Mouse (Mus musculus): ENCODE measurements around the gene AC134908.4. TPM values are rescaled to one million over a fixed set of nuclear protein-coding genes. Genes with fewer than 3 reads are reported as not detected.
A peak's percentile ranks its signal among the peaks of the same experiment; 100 is the strongest.

AC134908.4 gene
- total RNA-seq, 2 experiments from 2014 or later = not detected

- peak; percentile 72 for ATAC-seq (replicated peaks; ENCODE audit: low FRiP score, low TSS enrichment, poor library complexity, severe bottlenecking)
Measured at GRCm38 (mm10) chr17:25832436-25833290, 37.2 kb upstream of the AC134908.4 start.

DNA sequence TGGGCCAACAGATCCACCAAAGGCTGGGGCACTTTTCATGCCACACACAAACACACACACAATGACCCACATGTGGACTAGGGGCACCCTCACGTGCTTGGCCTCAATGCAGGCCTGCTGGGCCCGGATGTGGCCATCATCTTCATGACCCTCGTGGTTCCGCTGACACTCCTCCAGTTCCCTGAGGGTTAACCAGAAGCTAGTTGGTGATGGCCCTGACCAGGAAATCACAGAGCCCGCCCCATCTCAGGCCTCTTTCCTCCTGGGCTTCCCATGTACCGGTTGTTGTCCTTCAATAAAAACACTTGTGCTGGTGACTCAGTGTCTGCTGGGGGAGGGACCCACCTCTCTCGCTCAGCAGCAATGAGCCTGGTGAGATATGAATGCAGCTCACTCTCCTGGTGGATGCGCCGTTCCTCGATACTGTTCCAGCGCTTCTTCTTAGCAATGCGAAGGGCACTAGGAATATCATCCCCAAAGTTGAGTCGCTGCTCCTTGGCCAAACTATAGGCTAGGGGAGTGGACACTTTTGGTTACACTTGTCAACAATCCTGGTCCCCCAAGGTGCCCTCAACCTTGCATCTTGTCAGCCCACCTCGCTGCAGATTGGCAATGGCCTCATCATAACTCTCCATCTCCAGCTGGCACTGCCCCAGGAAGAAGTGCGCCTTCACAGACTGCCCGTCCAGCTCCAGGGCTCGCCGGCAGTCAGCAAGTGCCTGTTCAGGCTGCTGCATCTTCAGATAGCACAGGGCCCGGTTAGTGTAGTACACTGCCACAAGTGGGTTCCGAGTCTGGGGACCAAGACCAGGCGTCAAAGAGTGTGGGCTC, 36.2 kb upstream of the AC134908.4 start:
- no peak for ATAC-seq (replicated peaks; ENCODE audit: low FRiP score, low TSS enrichment, poor library complexity, severe bottlenecking)

DNA sequence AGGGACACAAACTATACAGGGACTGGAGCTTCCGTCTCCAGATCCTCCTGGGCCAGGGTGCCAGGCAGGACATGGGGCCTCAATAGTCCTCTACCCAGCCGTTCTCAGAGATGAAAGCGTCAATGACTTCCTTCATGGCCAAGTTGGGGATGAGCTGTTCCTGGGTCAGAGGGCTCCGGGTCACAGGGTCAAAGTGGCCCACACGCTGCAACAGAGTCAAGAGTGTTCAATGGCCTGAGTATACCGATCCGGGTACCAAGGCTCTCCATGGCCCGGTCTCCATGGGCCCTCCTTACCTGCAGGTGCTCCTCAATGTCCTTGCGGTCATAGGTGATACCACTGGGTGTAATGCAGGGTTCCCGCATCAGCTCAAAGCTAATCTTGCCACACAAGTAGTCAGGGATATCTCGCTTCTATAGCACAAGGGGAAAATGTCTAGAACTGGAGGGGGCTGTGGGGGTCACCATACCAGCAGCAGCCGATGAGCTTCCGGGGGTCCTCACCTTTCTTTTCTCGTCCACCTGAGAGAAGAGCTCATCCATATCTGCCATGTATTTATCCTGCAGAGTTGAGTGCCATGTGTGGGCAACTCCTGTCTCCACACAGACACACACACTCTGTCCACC, 35.5 kb upstream of the AC134908.4 start:
- ATAC-seq (replicated peaks; ENCODE audit: low FRiP score, low TSS enrichment, poor library complexity, severe bottlenecking) = no peak

DNA sequence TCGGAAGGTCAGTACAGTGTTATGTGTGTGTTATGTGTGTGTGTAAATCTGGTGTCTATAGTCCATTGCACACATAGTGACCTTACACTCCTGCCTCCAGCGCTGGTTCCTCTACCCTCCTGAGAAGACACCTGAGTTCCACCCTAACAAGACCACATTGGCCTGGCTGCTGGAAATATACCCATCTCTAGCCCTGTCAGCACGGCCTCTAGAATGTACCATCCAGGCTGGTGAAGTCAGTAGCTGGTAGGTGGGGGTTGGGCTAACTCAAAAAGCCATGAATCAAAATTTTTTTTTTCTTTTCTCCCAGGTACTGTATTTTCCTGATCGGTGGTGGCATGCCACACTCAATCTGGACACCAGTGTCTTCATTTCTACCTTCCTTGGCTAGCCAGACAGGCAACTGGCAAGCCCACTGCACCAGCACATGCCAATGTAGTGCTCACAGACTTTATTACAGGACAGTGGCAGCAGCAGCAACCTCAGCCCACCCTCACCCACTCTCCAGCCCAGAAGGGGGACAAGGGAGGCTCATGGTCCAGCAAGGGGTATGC, 34.8 kb upstream of the AC134908.4 start:
- ATAC-seq (replicated peaks; ENCODE audit: low FRiP score, low TSS enrichment, poor library complexity, severe bottlenecking) = no peak

GRCm38 (mm10) chr17:25829558-25830017, 34.1 kb upstream of the AC134908.4 start:
- ATAC-seq (replicated peaks; ENCODE audit: low FRiP score, low TSS enrichment, poor library complexity, severe bottlenecking) = no peak

DNA sequence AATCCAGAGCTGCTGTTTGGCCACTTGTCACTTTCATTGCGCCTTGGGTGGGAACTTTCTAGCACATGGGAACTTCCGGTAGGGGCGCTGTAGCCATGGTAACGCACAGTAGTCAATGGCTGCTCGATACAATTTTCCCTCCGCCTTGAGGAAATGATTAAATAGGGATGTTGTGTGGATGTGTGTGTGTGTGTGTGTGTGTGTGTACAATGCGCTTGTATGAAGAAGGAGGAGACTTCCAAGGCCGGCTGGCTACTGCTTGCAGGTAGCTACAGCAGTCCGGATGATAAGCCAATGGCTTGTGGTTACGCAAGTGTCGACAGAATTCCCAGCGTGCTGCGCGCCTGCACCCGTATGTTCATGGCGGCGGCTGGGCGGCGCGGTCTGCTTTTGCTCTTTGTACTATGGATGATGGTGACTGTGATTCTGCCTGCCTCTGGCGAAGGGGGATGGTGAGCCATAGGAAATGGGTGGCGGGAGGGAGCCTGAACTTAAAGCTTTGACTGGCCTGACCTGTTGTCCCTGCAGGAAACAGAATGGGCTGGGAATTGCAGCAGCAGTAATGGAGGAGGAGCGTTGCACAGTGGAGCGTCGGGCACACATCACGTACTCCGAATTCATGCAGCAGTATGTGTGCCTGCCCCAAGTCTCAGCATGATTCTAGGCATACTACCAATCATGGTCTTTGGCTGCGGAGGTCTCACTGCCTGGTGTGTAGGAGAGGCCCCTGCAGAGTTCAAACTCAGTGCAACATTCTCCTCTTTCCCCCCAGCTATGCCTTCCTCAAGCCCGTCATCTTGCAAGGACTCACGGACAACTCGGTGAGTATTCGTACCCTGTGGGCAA, 33.5 kb upstream of the AC134908.4 start, which contains the start of gene Jmjd8:
Jmjd8 (plus strand) TSS at position 156 of the 846 bp plus-strand sequence.
- ATAC-seq (replicated peaks; ENCODE audit: low FRiP score, low TSS enrichment, poor library complexity, severe bottlenecking) = peak; percentile 41

DNA sequence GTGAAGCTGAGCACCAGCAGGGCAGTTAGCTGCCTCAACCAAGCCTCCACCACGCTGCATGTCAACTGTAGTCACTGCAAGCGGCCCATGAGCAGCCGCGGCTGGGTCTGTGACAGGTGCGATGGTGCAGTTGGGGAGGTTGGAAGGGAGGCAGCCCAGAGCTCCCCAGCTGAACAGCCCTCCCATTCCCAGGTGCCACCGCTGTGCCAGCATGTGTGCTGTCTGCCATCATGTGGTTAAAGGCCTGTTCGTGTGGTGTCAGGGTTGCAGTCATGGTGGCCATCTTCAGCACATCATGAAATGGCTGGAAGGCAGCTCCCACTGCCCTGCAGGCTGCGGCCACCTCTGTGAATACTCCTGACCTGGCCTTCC, 32.8 kb upstream of the AC134908.4 start:
- no peak for ATAC-seq (replicated peaks; ENCODE audit: low FRiP score, low TSS enrichment, poor library complexity, severe bottlenecking)

DNA sequence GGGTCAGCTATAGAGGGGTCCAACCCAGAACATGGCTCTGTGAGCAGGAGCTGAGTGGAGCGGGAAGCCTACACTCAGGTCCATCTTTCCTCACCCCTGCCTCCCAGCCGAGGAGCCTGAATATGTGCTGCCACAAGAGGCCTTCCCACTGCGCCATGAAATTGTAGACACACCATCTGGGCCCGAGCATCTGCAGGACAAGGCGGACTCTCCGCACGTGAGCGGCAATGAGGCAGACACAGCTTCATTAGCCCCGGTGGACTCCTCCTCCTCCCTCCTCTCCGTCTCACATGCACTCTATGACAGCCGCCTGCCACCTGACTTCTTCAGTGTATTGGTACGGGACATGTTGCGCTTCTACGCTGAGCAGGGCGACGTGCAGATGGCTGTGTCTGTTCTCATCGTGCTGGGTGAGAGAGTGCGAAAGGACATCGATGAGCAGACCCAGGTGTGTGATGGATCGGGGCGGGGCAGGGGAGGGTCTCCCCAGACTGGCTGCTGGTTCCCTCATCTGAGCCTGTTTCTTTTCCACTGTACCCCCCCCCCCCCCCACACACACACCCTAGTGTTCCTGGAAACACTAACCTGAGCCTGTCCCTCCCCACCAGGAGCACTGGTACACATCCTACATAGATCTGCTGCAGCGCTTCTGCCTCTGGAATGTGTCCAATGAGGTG, 32.2 kb upstream of the AC134908.4 start:
- ATAC-seq (replicated peaks; ENCODE audit: low FRiP score, low TSS enrichment, poor library complexity, severe bottlenecking) = no peak

GRCm38 (mm10) chr17:25827011-25827410, 31.6 kb upstream of the AC134908.4 start:
- ATAC-seq (replicated peaks; ENCODE audit: low FRiP score, low TSS enrichment, poor library complexity, severe bottlenecking) = no peak

DNA sequence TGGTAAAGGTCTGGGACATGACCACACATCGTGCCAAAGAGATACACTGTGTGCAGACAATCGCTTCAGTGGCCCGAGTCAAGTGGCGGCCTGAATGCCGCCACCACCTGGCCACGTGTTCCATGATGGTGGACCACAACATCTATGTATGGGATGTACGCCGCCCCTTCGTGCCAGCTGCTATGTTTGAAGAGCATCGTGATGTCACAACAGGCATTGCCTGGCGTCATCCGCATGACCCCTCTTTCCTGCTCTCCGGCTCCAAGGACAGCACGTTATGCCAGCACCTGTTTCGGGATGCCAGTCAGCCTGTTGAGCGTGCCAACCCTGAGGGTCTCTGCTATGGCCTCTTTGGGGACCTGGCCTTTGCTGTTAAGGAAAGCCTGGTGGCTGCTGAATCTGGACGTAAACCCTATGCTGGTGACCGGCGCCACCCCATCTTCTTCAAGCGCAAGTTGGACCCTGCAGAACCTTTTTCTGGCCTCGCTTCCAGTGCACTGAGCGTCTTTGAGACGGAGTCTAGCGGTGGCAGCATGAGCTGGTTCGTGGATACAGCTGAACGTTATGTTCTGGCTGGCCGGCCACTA, 30.6 kb upstream of the AC134908.4 start:
- ATAC-seq (replicated peaks; ENCODE audit: low FRiP score, low TSS enrichment, poor library complexity, severe bottlenecking) = no peak

- no peak for ATAC-seq (replicated peaks; ENCODE audit: low FRiP score, low TSS enrichment, poor library complexity, severe bottlenecking)
Measured at GRCm38 (mm10) chr17:25825311-25825710, 29.9 kb upstream of the AC134908.4 start.

DNA sequence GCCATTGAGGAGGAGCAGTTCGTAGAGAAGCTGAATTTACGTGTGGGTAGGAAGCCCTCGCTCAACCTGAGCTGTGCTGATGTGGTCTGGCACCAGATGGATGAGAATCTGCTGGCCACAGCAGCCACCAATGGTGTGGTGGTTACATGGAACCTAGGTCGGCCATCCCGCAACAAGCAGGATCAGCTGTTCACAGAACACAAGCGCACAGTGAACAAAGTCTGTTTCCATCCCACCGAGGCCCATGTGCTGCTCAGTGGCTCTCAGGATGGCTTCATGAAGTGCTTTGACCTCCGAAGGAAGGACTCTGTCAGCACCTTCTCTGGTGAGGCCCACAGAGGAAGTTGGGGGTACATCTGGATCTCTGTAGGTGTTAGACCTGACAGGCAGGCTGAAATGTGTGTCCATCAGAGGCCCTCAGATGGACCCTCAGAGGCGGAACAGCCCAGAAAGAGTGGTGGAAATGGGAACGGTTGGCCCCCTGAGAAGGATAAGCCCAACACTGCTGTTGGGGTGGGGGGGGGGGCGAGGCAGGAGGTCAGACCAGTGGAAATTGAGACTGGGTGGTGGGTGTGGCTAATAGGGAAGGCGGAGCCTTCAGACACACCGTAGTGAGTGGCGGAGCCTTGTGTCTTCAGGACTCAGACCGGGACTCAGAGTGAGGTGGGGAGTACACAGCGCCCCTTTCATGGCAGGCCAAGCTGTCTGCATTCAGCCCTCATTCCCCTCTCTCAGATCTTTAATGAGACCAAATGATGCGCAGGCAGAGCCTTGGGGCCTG, 29.1 kb upstream of the AC134908.4 start:
- ATAC-seq (replicated peaks; ENCODE audit: low FRiP score, low TSS enrichment, poor library complexity, severe bottlenecking) = no peak

- ATAC-seq (replicated peaks; ENCODE audit: low FRiP score, low TSS enrichment, poor library complexity, severe bottlenecking) = peak; percentile 72
Measured at GRCm38 (mm10) chr17:25823452-25823851, 28.0 kb upstream of the AC134908.4 start, which contains the start of gene Wdr24. Gene Wdr24, plus strand, starts transcription at chr17:25823627.

GRCm38 (mm10) chr17:25818851-25819780, 23.7 kb upstream of the AC134908.4 start:
- 0 out of 2 replicates have a peak, but pooled peaks have one; percentile 23 for ATAC-seq (replicated peaks; ENCODE audit: low FRiP score, low TSS enrichment, poor library complexity, severe bottlenecking)

GRCm38 (mm10) chr17:25817662-25818061, 22.2 kb upstream of the AC134908.4 start:
- no peak for ATAC-seq (replicated peaks; ENCODE audit: low FRiP score, low TSS enrichment, poor library complexity, severe bottlenecking)

DNA sequence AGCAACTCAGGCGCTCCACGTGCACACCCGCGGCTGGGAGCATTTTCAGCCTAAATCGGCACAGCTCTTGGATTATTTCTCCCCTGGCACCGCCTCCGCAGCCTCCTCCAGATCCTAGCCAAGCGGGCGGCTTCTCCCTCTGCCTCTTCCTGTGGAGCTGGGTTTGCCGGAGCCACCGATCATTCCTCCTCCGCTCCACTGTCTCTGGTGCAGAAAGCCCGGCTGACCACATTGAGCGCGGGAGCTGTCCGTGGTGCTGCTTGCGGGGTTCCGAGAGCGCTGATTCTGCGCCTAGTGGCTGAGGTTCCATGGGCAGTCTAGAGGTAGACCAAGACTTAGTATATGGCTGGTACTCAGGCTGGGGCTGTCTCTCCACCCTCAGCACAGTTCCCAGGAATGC, 18.0 kb upstream of the AC134908.4 start:
- ATAC-seq (replicated peaks; ENCODE audit: low FRiP score, low TSS enrichment, poor library complexity, severe bottlenecking) = peak; percentile 69
